Mouse (Mus musculus): ENCODE measurements around the gene Il34. TPM values are rescaled to one million over a fixed set of nuclear protein-coding genes. Genes with fewer than 3 reads are reported as not detected.

Gene Il34
- total RNA-seq, 2 experiments from 2014 or later = 65.2 to 75.8 TPM

Other genes with a start within 250 kb of the Il34 start
- 10 to 100 TPM; 24.5 to 26.6 TPM for gene Vac14, start 187.3 kb downstream of the Il34 start, total RNA-seq (2021)
- gene Mtss1l, start 84.4 kb downstream of the Il34 start, total RNA-seq (2021) = 100 to 1,000 TPM; 220 to 233 TPM
- gene Cog4, start 40.7 kb upstream of the Il34 start, total RNA-seq (2021) = 10 to 100 TPM; 60.8 to 65.7 TPM
- 10 to 100 TPM; 59.2 to 61.3 TPM for gene Sf3b3, start 40.9 kb upstream of the Il34 start, total RNA-seq (2021)
- gene Fuk, start 96.6 kb upstream of the Il34 start, total RNA-seq (2021) = 10 to 100 TPM; 16.9 to 18.1 TPM
- 10 to 100 TPM; 92.7 to 95.8 TPM for gene St3gal2, start 114.0 kb upstream of the Il34 start, total RNA-seq (2021)
- gene Ddx19a, start 191.9 kb upstream of the Il34 start, total RNA-seq (2021) = 10 to 100 TPM; 33.1 to 37.2 TPM
- 10 to 100 TPM; 23.2 to 24.5 TPM for gene Ddx19b, start 225.8 kb upstream of the Il34 start, total RNA-seq (2021)
- gene Aars, start 227.2 kb upstream of the Il34 start, total RNA-seq (2021) = 100 to 1,000 TPM in 1 of 2 experiments, 10 to 100 TPM in 1; 96.8 to 107 TPM